Comparison of ENCODE assay signal across 8 mouse cellular contexts in genomic region chr8:105700966-105701824, GRCm38 (mm10). TPM values are rescaled to one million over a fixed set of nuclear protein-coding genes. Genes with fewer than 3 reads are reported as not detected.
DNase-seq lines count a peak whose midpoint lies in the region; ATAC-seq and TF ChIP-seq lines count a peak whose summit lies in the region.

Acd (minus strand) TSS chr8:105701102.
Pard6a (plus strand) TSS chr8:105701148.

- H3K9ac ChIP-seq in heart, embryonic 12.5 days = peak within 1 kb of the TSS; percentile 83
- peak within 1 kb of the TSS; percentile 50 for H3K9ac ChIP-seq in kidney, postnatal 0 days (ENCODE audit: low read depth, low read length)
- peak within 1 kb of the TSS; percentile 69 for H3K9ac ChIP-seq in liver, embryonic 11.5 days (ENCODE audit: low read depth, low read length)
- peak within 1 kb of the TSS; percentile 49 for H3K9ac ChIP-seq in stomach, embryonic 14.5 days (replicated peaks; ENCODE audit: low read depth, low read length)

- H3K4me1 ChIP-seq in erythroblast, embryonic 14.5 days (ENCODE audit: control insufficient read depth) = peaks cover 57% of the 10 kb centered on the region
- peaks cover 20% of the 10 kb centered on the region for H3K4me1 ChIP-seq in heart, embryonic 12.5 days (replicated peaks)
- H3K4me1 ChIP-seq in kidney, postnatal 0 days (replicated peaks; ENCODE audit: insufficient read depth, low read length) = peaks cover 12% of the 10 kb centered on the region; the same call in 1 of the 2 replicates
- H3K4me1 ChIP-seq in liver, embryonic 11.5 days (replicated peaks; ENCODE audit: control insufficient read depth, insufficient read depth, low read length) = peaks cover 20% of the 10 kb centered on the region
- peaks cover 6% of the 10 kb centered on the region for H3K4me1 ChIP-seq in stomach, embryonic 14.5 days (ENCODE audit: control insufficient read depth, insufficient read depth, low read length)

- under 1% methylated on average over 60 of the region's 60 CpGs for WGBS in heart, embryonic 12.5 days
- under 1% methylated on average over 57 of the region's 60 CpGs for WGBS in kidney, postnatal 0 days
- whole genome bisulfite sequencing in liver, embryonic 11.5 days = under 1% methylated on average over 60 of the region's 60 CpGs
- WGBS in stomach, embryonic 14.5 days = under 1% methylated on average over 60 of the region's 60 CpGs

- H3K4me3 ChIP-seq in C2C12 (ENCODE audit: insufficient read depth, poor library complexity, severe bottlenecking) = peak within 1 kb of the TSS; percentile 79
- peak within 1 kb of the TSS; percentile 77 for H3K4me3 ChIP-seq in erythroblast, embryonic 14.5 days (replicated peaks)
- H3K4me3 ChIP-seq in heart, embryonic 12.5 days = peak within 1 kb of the TSS; percentile 75
- H3K4me3 ChIP-seq in kidney, postnatal 0 days (replicated peaks; ENCODE audit: low read depth, low read length) = peak within 1 kb of the TSS; percentile 51
- H3K4me3 ChIP-seq in liver, embryonic 11.5 days (ENCODE audit: low read depth, low read length) = peak within 1 kb of the TSS; percentile 77
- peak within 1 kb of the TSS; percentile 67 for H3K4me3 ChIP-seq in stomach, embryonic 14.5 days (ENCODE audit: low read depth, low read length)

- peaks cover 8% of the 10 kb centered on the region for H3K36me3 ChIP-seq in C2C12 (ENCODE audit: control insufficient read depth, insufficient read depth)
- peaks cover 58% of the 10 kb centered on the region for H3K36me3 ChIP-seq in erythroblast, embryonic 14.5 days (ENCODE audit: control insufficient read depth)
- peaks cover 43% of the 10 kb centered on the region for H3K36me3 ChIP-seq in heart, embryonic 12.5 days
- H3K36me3 ChIP-seq in kidney, postnatal 0 days (ENCODE audit: insufficient read depth, low read length) = peaks cover 6% of the 10 kb centered on the region; the same call in 1 of the 2 replicates
- H3K36me3 ChIP-seq in liver, embryonic 11.5 days (ENCODE audit: control insufficient read depth, insufficient read depth, low read length) = peaks cover 24% of the 10 kb centered on the region
- peaks cover 27% of the 10 kb centered on the region for H3K36me3 ChIP-seq in stomach, embryonic 14.5 days (ENCODE audit: control insufficient read depth, insufficient read depth, low read length)

- H3K27me3 ChIP-seq in C2C12 (ENCODE audit: control insufficient read depth, insufficient read depth, insufficient read length) = no peaks in the 10 kb centered on the region
- no peaks in the 10 kb centered on the region for H3K27me3 ChIP-seq in erythroblast, embryonic 14.5 days (ENCODE audit: control insufficient read depth)
- H3K27me3 ChIP-seq in heart, embryonic 12.5 days (replicated peaks) = no peaks in the 10 kb centered on the region
- no peaks in the 10 kb centered on the region for H3K27me3 ChIP-seq in kidney, postnatal 0 days (ENCODE audit: insufficient read depth, low read length)
- no peaks in the 10 kb centered on the region for H3K27me3 ChIP-seq in liver, embryonic 11.5 days (replicated peaks; ENCODE audit: control insufficient read depth, insufficient read depth, low read length)
- H3K27me3 ChIP-seq in stomach, embryonic 14.5 days (ENCODE audit: control insufficient read depth, insufficient read depth, low read length) = no peaks in the 10 kb centered on the region

- no peak for TF ChIP-seq CTCF in C2C12 (IDR thresholded peaks at IDR 0.05; ENCODE audit: control insufficient read depth, insufficient read depth, insufficient read length)
- no peak for TF ChIP-seq CTCF in brain, embryonic 14.5 days (IDR thresholded peaks at IDR 0.05; ENCODE audit: borderline replicate concordance, extremely low read depth, insufficient read depth, insufficient read length)
- TF ChIP-seq CTCF in kidney, postnatal 0 days (IDR thresholded peaks at IDR 0.05; ENCODE audit: low read depth) = peak; percentile 23; the same call in 1 of the 2 replicates

- peak; percentile 86 for ATAC-seq in heart, embryonic 12.5 days (ENCODE audit: insufficient number of reproducible peaks, low FRiP score)
- ATAC-seq in kidney, postnatal 0 days (replicated peaks; ENCODE audit: low FRiP score, low read depth) = peak; percentile 68
- ATAC-seq in liver, embryonic 11.5 days (replicated peaks; ENCODE audit: low FRiP score) = peak; percentile 76
- peak; percentile 82 for ATAC-seq in stomach, embryonic 14.5 days (ENCODE audit: insufficient number of reproducible peaks, insufficient read depth, low FRiP score, low read depth)

- H3K27ac ChIP-seq in heart, embryonic 12.5 days (ENCODE audit: poor library complexity, severe bottlenecking) = peak within 1 kb of the TSS; percentile 83
- H3K27ac ChIP-seq in kidney, postnatal 0 days = peak within 1 kb of the TSS; percentile 86
- peak within 1 kb of the TSS; percentile 93 for H3K27ac ChIP-seq in liver, embryonic 11.5 days (ENCODE audit: low read depth, low read length)
- H3K27ac ChIP-seq in stomach, embryonic 14.5 days (ENCODE audit: low read length) = peak within 1 kb of the TSS; percentile 95

- peak within 1 kb of the TSS; percentile 96 for H3K4me2 ChIP-seq in heart, embryonic 12.5 days
- peak within 1 kb of the TSS; percentile 92 for H3K4me2 ChIP-seq in kidney, postnatal 0 days (ENCODE audit: low read length)
- peak within 1 kb of the TSS; percentile 98 for H3K4me2 ChIP-seq in liver, embryonic 11.5 days
- peak within 1 kb of the TSS; percentile 84 for H3K4me2 ChIP-seq in stomach, embryonic 14.5 days (replicated peaks; ENCODE audit: low read depth, low read length)

- peak; percentile 75; the same call in 1 of the 2 replicates for TF ChIP-seq POLR2A in brain, embryonic 14.5 days (IDR thresholded peaks at IDR 0.05; ENCODE audit: borderline replicate concordance, extremely low read depth, insufficient read depth, insufficient read length, poor library complexity, severe bottlenecking)

- peaks cover 14% of the 10 kb centered on the region for H3K79me2 ChIP-seq in C2C12 (ENCODE audit: control insufficient read depth, insufficient read depth)

- H3K9me3 ChIP-seq in erythroblast, embryonic 14.5 days (ENCODE audit: control insufficient read depth, low read length) = no peaks in the 10 kb centered on the region
- no peaks in the 10 kb centered on the region for H3K9me3 ChIP-seq in heart, embryonic 12.5 days (replicated peaks)
- H3K9me3 ChIP-seq in kidney, postnatal 0 days (replicated peaks; ENCODE audit: low read length) = no peaks in the 10 kb centered on the region
- H3K9me3 ChIP-seq in liver, embryonic 11.5 days (ENCODE audit: control insufficient read depth, low read length) = no peaks in the 10 kb centered on the region
- no peaks in the 10 kb centered on the region for H3K9me3 ChIP-seq in stomach, embryonic 14.5 days (ENCODE audit: control insufficient read depth, low read depth, low read length)

- peak within 1 kb of the TSS; percentile 91 for H3ac ChIP-seq in C2C12 (ENCODE audit: control insufficient read depth, insufficient read length, low read depth)

- H3K79me3 ChIP-seq in C2C12 (ENCODE audit: low read depth) = peaks cover 2% of the 10 kb centered on the region

- DNase-seq in brain, embryonic 14.5 days (ENCODE audit: low read depth) = peak; percentile 98
- peak; percentile 97 for DNase-seq in kidney, postnatal 0 days (ENCODE audit: low spot score)
- peak; percentile 98 for DNase-seq in liver, embryonic 11.5 days (ENCODE audit: low spot score)
- DNase-seq in naive thymus-derived CD4-positive, alpha-beta T cell, adult 2 months (ENCODE audit: low read depth) = peak; percentile 97

TF ChIP-seq in C2C12, 6 proteins besides CTCF, POLR2A, EP300 and RAD21:
- TF ChIP-seq USF1 (IDR thresholded peaks at IDR 0.05; ENCODE audit: low read depth) = peak; percentile 95
- no peak for TF ChIP-seq MYOD1 (IDR thresholded peaks at IDR 0.05; ENCODE audit: control insufficient read depth, insufficient read length, low read depth)

RNA-seq across cellular contexts. Expression of gene Acd, which starts in this region (rescaled TPM):
- polyA plus RNA-seq in C2C12 (2012; fragmentation: generic; extraction: Trizol) = 30.4 TPM
- 62.5 and 79.9 TPM in 2 replicates for polyA plus RNA-seq in brain, embryonic 14.5 days (2012; rRNA removed)
- 3.8 and 4.5 TPM in 2 replicates for polyA plus RNA-seq in erythroblast, embryonic 14.5 days (2012)
- polyA plus RNA-seq in heart, embryonic 12.5 days (2016; fragmentation: Nextera tagmentation; extraction: Ambion mirVana) = 37.6 and 38.1 TPM in 2 replicates
- polyA plus RNA-seq in kidney, postnatal 0 days (2015; fragmentation: Nextera tagmentation; extraction: Ambion mirVana) = 51.2 and 53.4 TPM in 2 replicates
- polyA plus RNA-seq in liver, embryonic 11.5 days (2014; fragmentation: Nextera tagmentation; extraction: Ambion mirVana) = 47.5 and 47.8 TPM in 2 replicates
- polyA plus RNA-seq in stomach, embryonic 14.5 days (2014; fragmentation: Nextera tagmentation; extraction: Ambion mirVana) = 59.0 and 63.5 TPM in 2 replicates

RNA-seq across cellular contexts. Expression of gene Pard6a, which starts in this region (rescaled TPM):
- polyA plus RNA-seq in C2C12 (2012; fragmentation: generic; extraction: Trizol) = 16.4 TPM
- 40.7 and 59.2 TPM in 2 replicates for polyA plus RNA-seq in brain, embryonic 14.5 days (2012; rRNA removed)
- 0.73 and 0.78 TPM in 2 replicates for polyA plus RNA-seq in erythroblast, embryonic 14.5 days (2012)
- polyA plus RNA-seq in heart, embryonic 12.5 days (2016; fragmentation: Nextera tagmentation; extraction: Ambion mirVana) = 14.0 and 14.5 TPM in 2 replicates
- 18.7 and 19.6 TPM in 2 replicates for polyA plus RNA-seq in kidney, postnatal 0 days (2015; fragmentation: Nextera tagmentation; extraction: Ambion mirVana)
- polyA plus RNA-seq in liver, embryonic 11.5 days (2014; fragmentation: Nextera tagmentation; extraction: Ambion mirVana) = 12.8 and 18.2 TPM in 2 replicates
- polyA plus RNA-seq in stomach, embryonic 14.5 days (2014; fragmentation: Nextera tagmentation; extraction: Ambion mirVana) = 15.9 and 18.0 TPM in 2 replicates

Comparison
In these comparisons a context has a peak if more than half of its experiments do, and no peak if none do; other contexts are left out.
1. Peak in every context shown above with its lines: DNase-seq, ATAC-seq, H3K4me3 ChIP-seq and H3K27ac ChIP-seq.